Mouse (Mus musculus) regulatory T cell (primary cell): ENCODE measurements at regions not wholly inside any gene's neighbourhood (a gene's known extent, or its start where the extent isn't known, plus 50 kb on each side); places are given as distances from the start of the nearest gene placed in this dataset.

Source experiments
- in situ Hi-C: fragments of 300-600 bp; cut with MboI, MseI; formaldehyde crosslinking; loops from one replicate; pipeline ENCODE4 v1.15.1; 2025; ENCODE audit warnings: high pct_unique_total_duplicates

DNA sequence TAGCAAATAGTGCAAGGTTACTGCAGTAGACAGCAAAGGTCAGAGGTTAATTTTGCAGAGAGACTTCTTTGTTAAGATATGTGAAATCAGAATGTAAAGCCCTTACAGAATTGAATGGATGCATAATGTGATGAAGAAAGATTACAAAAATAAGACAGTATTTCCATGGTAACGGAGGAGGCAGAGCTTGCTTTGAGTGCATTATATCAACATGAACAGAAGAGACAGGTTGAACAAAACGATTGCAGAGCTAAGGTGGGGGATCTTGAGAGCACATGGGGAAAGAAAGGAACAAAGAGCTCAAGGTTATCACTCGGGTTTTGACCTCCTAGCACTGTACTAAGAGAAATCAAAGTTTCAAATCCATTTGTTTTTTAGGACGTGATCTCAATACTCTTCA is 106.2 kb upstream of the Rap2b start:
- in situ Hi-C loops, result no loop called here

- in situ Hi-C loops, result no loop called here
Observed at GRCm38 (mm10) chr3:61255643-61256042, 105.8 kb upstream of the Rap2b start.

GRCm38 (mm10) chr3:61268453-61269335 is 92.7 kb upstream of the Rap2b start:
- in situ Hi-C loops, result no loop called here

GRCm38 (mm10) chr3:61285924-61286520 is 75.4 kb upstream of the Rap2b start:
- in situ Hi-C loops, result no loop called here

GRCm38 (mm10) chr3:61288195-61288594 is 73.2 kb upstream of the Rap2b start:
- in situ Hi-C loops, result no loop called here

GRCm38 (mm10) chr3:61294855-61295254 is 66.6 kb upstream of the Rap2b start:
- in situ Hi-C loops, result no loop called here

DNA sequence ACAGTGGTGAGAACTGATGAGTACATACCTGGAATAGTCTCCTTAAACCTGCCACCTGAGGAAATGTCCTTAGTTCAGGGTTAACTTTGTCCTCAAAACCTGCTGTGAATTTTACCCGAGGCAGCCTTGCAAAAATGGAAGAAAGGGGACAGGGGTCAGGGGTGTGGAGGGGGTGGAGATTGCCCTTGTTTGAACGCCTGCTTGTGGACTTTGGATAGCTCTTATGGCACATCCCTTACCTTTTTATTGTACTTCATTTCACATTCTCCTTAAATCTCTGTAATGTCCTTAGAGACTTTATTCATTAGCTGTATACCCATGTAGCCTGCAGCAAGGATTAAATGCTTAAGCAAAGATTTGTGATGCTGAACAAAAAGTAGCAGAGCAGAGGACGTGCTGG is 64.1 kb upstream of the Rap2b start:
- in situ Hi-C loops, result no loop called here

GRCm38 (mm10) chr3:61302214-61302613 is 59.2 kb upstream of the Rap2b start:
- in situ Hi-C loops, result no loop called here

GRCm38 (mm10) chr3:61303485-61303884 is 58.0 kb upstream of the Rap2b start:
- in situ Hi-C loops, result no loop called here

- in situ Hi-C loops, result no loop called here
Observed at GRCm38 (mm10) chr3:61306306-61306705, 55.1 kb upstream of the Rap2b start.

DNA sequence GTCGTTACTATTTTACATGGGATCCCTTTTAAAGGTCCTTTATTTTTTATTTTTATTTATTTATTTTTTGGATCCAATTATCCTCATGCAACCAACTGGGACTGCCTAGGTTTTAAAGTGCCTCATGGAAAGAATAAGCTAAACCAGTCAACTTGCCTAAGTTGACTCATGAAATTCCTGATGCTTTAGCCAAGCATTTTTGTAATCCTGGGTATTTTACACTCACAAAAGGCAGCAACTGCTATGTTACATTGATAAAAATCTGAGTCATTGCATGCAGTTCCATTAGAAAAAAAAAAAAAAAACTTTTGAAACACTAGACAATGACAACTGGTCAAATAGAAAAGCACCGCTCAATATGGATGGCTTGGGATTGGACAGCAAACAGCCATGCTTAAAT is 52.7 kb upstream of the Rap2b start:
- in situ Hi-C loops, result no loop called here

DNA sequence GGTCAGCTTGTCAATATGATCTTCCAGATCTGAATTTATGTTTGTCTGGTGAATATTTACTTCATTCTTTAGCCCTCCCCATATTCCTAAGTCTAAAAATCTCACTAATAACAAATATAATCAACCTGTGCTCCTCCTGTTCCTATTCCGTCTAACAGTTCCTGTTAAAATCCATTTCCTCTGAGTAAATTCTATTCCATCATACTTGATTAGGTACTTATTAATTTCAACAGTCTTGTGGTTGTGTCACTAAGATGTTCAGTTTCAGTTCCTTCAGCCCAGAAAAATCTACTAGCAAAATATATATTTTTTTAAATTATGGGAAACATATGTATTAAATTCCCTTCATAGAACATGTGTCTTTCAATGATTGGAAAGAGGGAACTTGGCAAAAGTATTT is 52.2 kb upstream of the Rap2b start:
- in situ Hi-C loops, result no loop called here
